Mouse (Mus musculus) left cerebral cortex, postnatal 36 days (tissue): ENCODE results near the gene Hhat. TPM values are rescaled to one million over a fixed set of nuclear protein-coding genes. Genes with fewer than 3 reads are reported as not detected.

Experiments
- DNase-seq, 2 experiments: peaks; one replicate each; pipeline ENCODE4 v3.0.0; 2021 to 2022; ENCODE audit warnings: low spot score in 2 of 2, mixed read lengths in 1 of 2
- intact Hi-C: fragments of 180-260 bp; cut with DNase I; formaldehyde crosslinking; loops from one replicate; pipeline ENCODE4 v1.15.1; 2025
- total RNA-seq, 2 experiments: library from RNA; stranded (reverse); gene quantifications; 2 replicates each; pipeline ENCODE4 v1.2.3; 2021

Gene Hhat
- total RNA-seq, 2 experiments from 2014 or later = 1.2 to 2.3 TPM

DNA sequence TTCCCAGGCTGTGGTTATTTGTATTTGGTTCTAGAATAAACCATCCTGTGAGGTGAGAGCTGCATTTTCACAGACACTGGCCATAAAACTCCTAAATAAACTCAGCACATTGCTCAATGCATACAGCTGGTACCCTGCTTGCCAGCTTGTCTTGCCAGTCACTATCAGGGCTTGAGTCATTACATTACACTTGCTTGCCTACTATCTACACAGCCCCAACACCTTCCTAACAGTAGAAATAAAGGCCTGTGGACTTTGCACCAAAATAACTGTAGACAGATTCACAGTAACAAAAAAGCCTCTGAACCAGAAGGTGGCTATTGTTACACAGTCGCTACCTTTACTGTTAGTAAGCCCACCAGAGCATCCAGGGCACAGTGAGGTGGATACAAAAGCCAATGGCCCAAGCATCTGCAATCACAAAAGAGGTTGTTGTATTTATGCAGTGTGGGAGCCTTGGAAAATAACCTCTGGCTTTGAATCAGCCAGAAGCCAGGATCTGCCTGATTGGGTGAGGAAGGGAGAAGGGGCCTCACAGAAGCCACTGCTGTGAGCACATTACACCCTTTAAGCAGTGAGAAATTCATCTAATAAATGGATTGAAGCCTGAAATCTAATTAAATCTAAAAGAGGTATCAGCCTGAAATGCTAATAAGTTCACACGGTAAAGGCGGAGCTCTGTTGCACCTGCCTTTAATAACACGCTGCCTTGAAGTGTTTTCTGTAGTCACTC, 88.6 kb downstream of the Hhat start:
- intact Hi-C loops = no loop called here
- DNase-seq = no peak

DNA sequence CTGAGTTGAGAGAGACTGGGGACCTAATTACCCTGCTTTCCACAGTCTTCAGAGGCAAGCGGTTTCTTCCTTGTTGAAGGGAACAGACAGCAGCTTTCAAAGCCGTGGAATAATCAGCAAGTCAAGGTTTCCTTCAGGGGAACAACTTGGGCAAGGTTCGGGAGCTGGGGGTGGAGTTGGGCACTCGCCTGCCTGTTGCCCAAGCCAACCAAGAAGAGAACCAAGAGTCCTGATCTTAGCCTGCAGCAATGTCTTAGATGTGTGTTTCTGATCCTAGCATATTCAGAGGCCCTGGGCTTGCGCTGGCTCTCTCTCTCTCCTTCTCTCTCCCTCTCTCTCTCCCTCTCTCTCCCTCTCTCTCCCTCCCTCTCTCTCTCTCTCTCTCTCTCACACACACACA, 93.8 kb downstream of the Hhat start:
- no peak for DNase-seq
- intact Hi-C loops = no loop called here

DNA sequence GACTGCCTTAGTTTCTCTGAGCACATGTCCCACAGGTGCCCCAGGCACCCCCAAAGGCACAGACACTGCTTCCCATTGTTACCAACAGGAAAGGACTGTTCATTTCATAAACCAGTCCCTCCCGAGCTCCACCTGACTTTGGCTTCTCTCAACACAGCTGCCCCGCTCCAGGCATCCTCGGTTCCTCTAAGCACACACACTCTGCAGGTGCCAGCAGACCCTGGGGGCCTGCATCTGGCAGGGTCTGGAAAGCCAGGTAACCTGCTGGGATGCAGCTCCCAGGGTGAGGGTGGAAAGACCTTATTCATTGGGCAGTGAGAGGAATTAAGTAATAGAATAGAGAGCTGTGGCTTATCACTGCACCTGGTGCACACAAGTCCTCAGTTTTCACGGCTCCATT, 107.4 kb downstream of the Hhat start:
- no peak for DNase-seq
- intact Hi-C loops = no loop called here

DNA sequence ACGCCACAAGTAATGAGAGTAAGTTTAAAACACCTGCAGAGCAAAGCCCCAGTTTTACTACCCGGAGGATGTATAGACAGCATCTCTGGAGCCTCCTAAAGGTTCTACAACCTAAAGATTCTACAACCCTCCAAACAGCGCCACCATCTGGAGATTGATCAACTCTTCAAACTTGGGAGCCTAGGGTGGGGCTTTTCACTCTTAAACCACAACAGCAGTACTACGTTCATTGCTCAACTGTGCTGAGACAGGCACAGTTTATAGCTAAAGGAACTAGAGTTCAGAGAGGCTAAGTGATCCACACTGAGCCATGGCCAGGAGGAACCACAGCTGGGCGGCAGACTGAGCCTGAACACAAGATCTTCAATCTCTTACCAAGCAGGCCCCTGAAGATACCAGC, 107.9 kb downstream of the Hhat start:
- intact Hi-C loops = no loop called here
- no peak for DNase-seq

DNA sequence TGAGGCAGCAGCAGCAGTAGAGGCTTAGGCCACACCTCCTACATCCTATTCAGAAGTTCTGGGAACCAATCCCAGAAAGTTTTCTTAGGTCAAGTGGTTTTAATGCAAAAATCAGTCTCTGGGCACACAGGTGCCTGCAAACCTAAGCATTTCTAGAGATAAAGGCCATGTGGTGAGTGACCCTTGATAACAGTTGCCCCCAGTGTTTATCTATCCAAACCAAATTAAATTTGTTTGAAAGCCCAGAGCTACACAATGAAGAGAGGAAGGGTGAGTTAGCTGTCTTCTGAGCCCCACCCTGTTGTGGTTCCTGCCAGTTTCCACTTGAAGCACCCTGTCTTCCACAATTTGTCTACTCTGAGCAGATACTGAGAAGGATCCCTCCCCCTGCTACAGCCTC, 109.4 kb downstream of the Hhat start:
- no peak for DNase-seq
- intact Hi-C loops = no loop called here

DNA sequence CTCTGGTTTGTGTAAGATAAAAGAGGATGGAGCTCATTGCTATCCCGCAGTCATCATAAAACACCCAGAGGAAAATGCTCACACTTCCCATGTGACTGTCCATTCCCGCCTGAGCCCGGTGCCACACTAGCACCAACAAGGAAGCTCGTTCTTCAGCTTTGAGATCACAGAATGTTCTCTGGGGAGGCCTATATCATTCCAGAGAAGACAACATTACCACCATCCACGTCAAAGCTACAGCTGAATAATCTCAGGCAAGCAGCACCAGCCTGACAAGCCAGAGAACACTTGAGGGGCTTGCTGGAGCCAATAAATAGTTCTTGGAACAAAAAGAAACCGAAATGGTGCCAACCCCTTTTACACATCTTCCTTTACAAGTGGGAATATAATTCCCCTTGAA, 113.6 kb downstream of the Hhat start:
- DNase-seq = no peak
- intact Hi-C loops = no loop called here

DNA sequence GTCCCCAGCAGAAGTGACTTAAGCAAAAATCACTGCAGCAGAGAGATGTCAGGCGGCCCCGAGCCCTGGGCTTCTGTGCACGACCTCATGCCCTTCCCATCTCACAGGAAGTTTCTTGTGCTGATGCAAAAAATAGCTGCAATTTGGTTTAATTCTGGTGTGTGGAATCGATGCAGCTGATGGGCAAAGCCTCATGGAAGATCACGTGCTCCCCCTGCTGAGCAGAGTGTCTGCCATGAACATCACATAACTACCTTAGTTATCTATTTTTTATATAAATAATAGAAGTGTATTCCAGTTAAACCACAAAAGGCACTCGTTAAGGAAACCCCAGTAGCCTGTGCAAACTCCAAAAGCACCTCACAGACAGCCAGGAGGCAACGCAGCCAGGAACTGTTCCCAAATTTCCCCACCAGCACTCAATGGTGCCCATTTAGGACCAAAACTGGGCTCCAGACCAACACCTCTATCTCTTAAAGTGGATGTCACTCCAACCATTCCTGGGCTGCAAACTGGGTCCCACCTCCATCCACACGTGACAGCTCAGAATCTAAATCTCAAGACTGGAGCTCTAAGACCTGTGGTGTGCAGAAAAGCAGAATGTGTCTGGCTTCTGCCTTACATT, 118.9 kb downstream of the Hhat start:
- intact Hi-C loops = loop anchor here (5.0 kb wide), 1 partner anchor 460 kb away; the partner anchor contains the start of gene Kcnh1
- no peak for DNase-seq

DNA sequence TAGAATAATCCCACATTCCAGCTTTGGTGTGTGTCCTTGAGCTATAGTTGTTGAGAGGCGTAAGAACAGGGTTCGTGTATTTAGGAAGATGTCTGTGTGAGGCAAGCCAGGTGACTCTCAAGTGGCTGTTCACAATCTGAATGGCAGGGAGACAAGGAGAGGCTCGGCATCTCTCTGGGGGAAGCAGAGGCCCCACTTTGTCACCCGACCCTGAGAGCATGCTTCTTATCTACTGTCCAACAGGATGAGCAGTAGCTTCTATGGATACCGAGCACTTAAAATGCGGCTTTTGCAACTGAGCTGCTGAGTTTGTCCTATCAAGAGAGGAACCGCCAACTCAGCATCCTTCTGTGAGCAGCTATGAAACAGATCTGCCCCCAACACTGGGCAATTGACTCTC, 120.4 kb downstream of the Hhat start:
- intact Hi-C loops = loop anchor here (5.0 kb wide), 1 partner anchor 458 kb away; the partner anchor contains the start of gene Kcnh1
- no peak for DNase-seq

DNA sequence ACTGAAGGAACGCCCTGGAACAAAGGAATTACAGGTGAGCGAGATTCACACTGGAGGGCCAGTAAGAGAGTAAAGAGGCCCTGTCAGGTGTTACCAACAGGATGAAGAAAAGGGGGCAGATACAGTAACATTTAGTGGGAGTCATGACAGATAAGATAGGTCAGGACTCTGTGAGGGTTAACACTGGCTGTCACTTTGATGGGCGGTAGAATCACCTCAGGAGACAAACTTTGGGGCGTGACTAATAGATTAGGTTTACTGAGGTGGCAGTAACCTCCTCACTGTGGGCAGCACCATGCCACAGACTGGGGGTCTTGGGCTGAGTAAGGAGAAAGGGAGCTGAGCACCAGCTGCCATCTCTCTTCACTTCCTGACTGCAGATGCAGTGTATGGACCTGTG, 121.0 kb downstream of the Hhat start:
- intact Hi-C loops = loop anchor here (5.0 kb wide), 1 partner anchor 458 kb away; the partner anchor contains the start of gene Kcnh1
- DNase-seq = no peak

DNA sequence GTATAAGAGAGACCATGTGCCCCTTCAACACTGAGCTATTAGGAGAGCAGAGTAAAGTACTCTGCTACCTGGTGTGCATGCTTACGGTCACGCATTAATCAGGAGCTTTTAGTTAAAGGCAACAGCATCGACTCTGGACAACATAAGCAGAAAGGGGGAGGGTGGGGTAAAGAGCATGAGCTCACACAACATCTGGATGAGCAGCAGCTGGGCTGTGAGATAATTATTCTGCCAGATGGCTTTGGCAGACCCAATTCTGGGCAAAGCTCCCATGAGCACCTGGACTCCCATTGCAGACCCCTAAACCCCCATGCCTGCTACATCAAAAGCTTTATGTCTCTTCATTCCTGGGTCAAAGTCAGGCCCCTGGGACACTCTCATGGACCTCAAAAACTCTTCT, 121.8 kb downstream of the Hhat start:
- no peak for DNase-seq
- intact Hi-C loops = no loop called here

DNA sequence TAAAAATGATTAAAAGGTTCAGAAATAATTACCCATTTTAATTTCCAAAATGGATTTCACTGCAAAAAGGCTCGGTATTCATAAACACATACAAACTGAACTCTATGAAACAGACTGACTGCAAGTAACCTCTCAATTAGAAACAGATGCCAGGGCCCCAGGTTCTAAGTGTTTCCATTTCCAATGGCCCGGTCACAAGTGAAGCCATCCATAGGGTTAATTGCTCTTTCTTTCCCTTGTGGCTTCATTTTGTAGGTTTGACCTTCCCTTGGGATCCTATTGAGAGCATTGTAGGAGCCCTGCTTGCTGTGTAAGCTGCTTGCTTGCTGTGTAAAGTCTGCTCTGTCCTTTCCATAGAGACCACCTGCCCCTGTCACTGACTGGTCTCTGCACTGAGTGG, 123.7 kb downstream of the Hhat start:
- no peak for DNase-seq
- intact Hi-C loops = no loop called here

DNA sequence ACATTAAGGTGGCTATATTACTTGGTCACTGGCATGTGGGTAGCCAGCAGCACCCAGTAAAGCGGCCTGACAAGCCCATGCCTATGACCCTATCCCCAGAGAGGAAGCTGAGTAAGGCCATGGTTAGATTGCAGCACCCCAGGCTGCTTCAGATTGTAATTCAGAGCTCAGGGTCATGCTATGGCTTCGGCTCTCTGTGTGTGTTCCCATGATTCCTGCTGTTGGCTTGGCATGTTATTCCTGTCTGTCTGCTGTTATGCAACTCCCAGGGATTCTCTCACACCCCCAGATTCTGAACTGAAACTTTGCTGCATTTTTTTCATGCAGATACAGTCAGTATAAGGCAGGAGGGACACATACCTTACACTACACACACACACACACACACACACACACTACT, 128.9 kb downstream of the Hhat start:
- no peak for DNase-seq

DNA sequence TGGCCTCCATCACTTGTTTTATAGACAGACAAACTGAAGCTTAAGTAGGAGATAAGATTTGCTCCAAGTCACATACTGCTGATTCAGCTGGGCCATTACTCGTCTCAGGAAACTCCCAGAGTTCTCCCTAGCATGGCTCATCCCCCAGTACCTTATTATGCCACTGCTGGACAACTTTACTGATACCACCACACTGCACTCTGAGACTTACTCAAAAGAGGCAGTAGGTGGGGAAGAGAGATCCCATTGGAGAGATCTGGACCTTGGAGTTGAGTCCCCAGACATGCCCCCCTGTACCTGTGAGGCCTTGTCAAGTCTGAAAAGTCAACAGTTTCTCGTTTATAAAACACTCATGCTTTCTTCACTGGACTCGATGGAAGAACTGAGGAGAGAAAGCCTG, 131.8 kb downstream of the Hhat start:
- no peak for DNase-seq
- intact Hi-C loops = no loop called here

More for the DNA sequence above, 128.9 kb downstream of the Hhat start:
- intact Hi-C loops = no loop called here

DNA sequence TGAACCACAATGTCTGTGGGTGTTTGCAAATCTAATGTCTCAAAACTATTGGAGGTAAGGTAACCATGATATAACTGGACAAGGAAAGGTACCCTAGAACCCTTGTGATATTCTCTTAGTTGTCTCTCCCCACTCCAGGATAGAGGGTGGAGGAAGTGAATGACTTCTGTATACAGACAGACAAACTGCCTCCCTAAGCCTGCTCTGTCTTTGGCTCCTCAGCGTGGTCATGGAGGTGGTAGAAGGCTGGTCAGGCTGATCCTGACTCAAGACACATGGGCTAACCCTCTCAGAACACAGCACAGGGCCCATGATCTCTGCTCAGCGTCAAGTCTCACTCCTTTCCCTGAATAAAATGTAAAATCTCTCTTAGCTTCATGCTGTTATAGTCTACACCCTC, 149.2 kb downstream of the Hhat start:
- intact Hi-C loops = no loop called here
- DNase-seq = no peak

DNA sequence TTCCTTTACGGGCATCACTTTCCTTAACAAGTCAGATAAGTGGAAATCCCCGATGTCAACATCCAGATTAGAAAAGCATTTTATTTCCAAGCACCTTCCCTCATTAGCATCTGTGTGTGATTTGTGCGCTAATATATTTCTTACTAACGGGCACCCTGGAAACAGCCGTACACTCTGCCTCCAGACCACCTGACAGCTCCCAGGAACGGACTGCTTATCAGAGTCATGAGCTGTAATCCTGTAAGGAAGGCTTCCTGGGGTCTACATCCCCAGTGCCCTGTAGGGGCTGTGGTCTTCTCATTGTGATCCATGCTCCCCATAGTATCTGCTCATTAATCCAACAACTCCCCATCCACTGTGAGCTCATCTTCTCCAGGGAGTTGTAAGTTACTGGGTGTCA, 157.8 kb downstream of the Hhat start:
- intact Hi-C loops = no loop called here
- no peak for DNase-seq

DNA sequence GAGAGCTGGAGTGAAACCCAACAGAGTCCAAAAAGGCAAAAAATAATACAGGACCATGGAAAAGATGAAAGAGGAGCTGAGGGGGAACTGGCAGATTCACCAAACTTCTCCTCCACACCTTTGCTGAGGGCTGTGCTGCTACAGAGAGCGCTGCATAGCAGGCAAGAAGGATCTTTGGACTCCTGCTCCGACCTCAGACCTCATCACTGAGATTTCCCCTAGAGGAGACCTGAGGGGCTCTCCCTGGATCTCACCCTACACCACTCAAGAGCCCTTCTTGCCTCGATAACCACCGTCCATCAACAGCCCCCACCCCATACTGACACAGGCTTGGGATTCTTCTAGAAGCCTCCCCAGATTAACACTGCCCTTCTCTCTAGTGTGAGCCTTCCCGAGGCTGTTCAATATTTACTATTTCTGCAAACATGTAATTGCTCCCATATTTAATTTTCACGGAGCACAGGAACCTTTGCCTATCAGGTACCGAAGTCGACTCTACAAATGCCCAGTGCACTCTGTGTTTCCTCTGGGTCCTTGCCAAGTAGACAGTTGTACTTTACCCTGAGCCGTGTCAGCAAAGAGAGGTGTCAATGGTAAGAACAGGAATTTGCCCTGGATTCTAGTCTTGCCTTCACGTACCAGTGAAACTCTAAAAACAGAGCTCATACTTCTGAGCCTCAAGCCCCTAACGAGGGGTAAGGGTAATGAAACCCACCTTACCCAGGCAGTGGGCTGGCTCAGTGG, 158.9 kb downstream of the Hhat start:
- intact Hi-C loops = no loop called here
- no peak for DNase-seq

DNA sequence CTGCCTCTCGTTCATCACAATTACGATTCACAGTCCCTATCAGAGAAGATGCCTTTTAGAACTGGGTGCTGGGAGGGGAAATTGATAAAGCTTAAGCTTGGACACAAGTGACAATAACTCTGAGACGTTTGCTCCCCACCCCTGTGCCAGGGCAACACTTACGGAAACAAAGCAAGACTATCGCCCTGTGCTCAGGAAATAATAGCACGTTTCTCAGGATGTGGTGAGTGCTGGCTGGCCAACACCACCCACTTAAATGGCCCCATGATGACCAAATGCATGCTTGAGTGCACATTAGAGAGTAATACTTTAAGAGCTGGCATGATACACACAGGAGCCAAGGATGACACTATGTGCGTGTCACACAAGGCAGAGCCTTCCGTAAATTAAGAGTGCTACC, 164.1 kb downstream of the Hhat start:
- DNase-seq = no peak
- intact Hi-C loops = no loop called here

DNA sequence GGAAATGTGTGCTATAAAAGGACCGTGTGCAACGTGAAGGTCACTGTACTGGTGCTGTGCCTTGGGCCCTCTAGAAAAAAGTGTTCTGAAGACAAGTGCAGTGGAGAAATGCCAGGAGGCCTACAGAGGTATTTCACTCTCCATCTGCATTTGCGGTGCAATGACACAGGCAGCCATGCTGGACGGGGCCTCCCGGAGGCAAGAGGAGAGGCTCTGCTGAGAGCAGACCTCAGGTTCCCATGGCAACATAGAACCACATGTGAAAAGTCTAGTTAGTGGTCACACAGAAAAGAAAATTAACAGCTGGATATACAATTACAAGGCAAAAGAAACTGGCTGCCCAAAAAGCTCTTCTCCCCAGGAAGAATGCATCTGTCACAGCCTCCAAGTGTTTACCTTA, 166.6 kb downstream of the Hhat start:
- no peak for DNase-seq
- intact Hi-C loops = no loop called here

DNA sequence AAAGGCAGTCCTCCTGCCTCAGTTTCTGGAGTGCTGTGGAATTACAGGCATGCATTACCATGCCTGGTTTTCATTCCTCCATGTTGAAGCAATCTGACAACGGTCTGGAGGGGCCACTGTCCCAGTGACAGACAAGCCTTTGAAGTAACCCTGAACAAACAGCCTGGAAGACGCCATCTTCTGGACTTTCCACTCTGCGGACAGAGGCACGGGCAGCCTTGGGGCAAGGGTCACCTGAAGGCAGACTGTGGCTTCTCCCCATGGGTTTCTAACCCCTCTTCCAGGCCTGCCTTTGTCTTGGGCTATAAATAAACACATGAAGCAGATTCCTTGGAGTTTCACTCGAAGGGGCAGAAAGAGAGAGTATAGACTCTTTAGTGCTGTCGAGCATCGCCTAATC, 167.5 kb downstream of the Hhat start:
- intact Hi-C loops = no loop called here
- DNase-seq = no peak

DNA sequence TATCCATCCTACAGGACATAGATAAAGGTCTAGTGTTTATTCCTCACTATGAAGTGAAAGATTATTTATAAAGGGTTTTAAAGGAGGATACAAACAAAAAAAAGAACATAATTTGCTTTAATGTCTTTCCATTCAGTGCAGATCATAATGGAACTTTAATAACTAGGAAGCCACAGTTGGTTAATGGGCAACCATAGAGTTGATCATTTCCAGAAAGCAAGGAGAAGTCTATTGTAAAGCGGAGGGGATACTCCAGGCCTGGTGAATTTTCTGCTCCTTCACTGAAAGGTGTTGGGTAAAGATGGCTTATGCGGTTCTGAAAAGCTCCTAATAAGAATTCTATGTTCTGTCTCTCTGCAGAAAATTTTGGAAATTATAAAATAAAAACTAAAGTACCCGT, 169.8 kb downstream of the Hhat start:
- no peak for DNase-seq
- intact Hi-C loops = no loop called here

DNA sequence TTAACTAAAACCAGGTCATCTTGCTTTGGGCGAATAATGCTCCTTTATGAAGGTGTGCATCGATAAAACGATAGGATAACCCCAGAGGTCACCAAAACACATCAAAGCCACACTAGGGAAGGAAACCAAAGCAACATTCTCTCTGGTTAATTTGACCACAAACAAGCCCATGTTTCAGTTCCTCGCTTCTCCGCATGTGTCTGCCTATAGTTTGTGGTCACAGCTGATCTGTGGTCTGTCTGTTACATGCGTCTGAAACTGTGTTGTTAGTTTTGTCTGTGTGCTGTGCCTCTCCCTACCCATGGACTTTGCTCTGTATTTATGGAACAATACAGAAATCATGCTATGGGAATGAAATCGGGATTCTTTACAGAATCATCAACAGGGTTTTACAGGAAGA, 171.3 kb downstream of the Hhat start:
- intact Hi-C loops = loop anchor here (1.0 to 2.0 kb wide), 2 partner anchors 111 to 409 kb away; partner anchors contain the start of gene Kcnh1
- DNase-seq = no peak
